Mouse (Mus musculus): Measurements from ENCODE around the gene Sypl. TPM values are rescaled to one million over a fixed set of nuclear protein-coding genes. Genes with fewer than 3 reads are reported as not detected.

Sypl gene
- polyA plus RNA-seq, 1 experiment from 2014 or later = 162 TPM

- ATAC-seq (ENCODE audit: insufficient read depth, low FRiP score, low read depth) = no peak
- Histone ChIP-seq H3K27me3 (replicated peaks) (no peaks in the 10 kb centered on the region), H3K4me2 (no peak overlapping the region), H3K9me3 (no peaks in the 10 kb centered on the region), H3K36me3 (no peaks in the 10 kb centered on the region), H3K9ac (no peak overlapping the region), H3K27ac (no peak overlapping the region), H3K4me1 (0 out of 2 replicates have a peak, but pooled peaks cover 6% of the 10 kb centered on the region), H3K4me3 (replicated peaks) (no peak overlapping the region)
- WGBS = 46% methylated on average over 3 of the region's 3 CpGs
These were observed 29.4 kb upstream of the Sypl start for GRCm38 (mm10) chr12:32924245-32924644.

DNA sequence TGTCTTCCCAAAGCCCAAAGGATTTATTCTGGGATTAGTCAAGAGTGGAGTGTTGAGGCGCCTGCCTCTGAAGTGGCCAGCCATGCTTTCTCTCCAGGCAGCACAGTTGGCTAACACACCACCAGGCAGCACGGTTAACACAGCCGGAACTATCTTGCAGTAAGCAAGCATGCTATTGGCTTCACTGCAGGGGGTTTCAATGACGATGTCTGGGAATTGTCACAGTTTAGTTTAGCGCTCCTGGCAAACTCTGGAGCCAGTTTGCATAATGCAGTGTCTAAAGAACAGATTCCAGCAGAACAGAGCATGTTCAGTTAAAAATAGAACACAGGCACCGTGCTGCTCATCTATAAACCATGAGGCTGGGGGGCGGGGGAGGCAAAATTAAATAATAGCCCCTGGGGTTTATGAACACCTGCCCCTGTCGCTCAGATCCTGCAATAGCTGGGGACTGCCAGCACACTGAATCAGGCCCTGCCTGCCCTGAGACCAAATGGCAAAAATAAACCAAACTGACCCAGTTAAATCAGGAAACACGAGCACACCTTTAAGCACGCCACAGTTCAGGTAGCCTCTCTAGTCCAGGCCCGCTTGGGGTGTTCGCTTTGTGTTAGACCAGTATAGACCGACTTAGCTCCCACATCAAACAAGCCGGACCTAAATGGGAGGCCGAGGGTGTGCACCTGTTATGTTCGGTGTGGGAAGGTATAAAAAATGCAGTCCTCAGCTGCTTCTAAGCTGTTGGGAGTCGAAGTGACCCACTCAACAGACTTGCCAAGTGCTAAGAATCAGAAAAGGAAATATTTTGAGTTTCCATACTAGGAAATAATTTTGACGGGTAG lies 27.1 kb upstream of the Sypl start:
- ATAC-seq (ENCODE audit: insufficient read depth, low FRiP score, low read depth) = peak; percentile 29; the same call in 1 of the 2 replicates
- Histone ChIP-seq H3K36me3 (no peaks in the 10 kb centered on the region), H3K4me1 (0 out of 2 replicates have a peak, but pooled peaks cover 6% of the 10 kb centered on the region), H3K4me3 (replicated peaks) (no peak overlapping the region), H3K9ac (no peak overlapping the region), H3K4me2 (no peak overlapping the region), H3K27me3 (replicated peaks) (no peaks in the 10 kb centered on the region), H3K9me3 (no peaks in the 10 kb centered on the region), H3K27ac (0 out of 2 replicates have a peak overlapping the region, but pooled peaks have one; percentile 40)
- WGBS = 55% methylated on average over 18 of the region's 18 CpGs

DNA sequence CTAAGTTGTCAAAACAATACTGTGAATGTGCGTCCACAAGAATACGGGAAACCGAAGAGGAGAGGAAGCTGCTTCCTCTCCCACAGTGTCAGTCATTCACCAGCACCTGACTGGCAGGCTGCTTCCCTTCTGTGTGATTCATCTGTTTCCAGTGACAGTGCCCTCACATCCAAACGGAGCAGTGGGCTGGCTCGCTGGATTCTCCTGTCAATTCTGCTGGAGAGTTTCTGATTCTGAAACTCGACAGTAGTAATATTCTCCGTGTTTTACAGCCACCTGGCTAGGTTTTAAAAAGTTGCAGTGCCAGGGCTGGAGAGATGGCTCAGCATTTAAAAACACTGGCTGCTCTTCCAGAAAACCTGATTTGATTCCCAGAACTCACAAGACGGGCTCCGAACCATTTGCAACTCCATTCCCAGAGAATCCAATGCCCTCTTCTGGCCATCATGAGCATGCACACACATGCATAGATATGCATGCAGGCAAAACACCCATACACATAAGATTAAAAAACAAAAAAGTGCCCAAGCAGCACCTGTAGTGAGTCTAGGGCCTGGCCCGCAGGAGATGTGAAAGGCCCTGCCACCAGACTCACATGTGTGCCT lies 26.4 kb upstream of the Sypl start:
- Histone ChIP-seq H3K4me2 (no peak overlapping the region), H3K27ac (no peak overlapping the region), H3K36me3 (no peaks in the 10 kb centered on the region), H3K4me3 (replicated peaks) (no peak overlapping the region), H3K9me3 (no peaks in the 10 kb centered on the region), H3K4me1 (0 out of 2 replicates have a peak, but pooled peaks cover 6% of the 10 kb centered on the region), H3K27me3 (replicated peaks) (no peaks in the 10 kb centered on the region), H3K9ac (no peak overlapping the region)
- 80% methylated on average over 10 of the region's 10 CpGs for WGBS
- no peak for ATAC-seq (ENCODE audit: insufficient read depth, low FRiP score, low read depth)

GRCm38 (mm10) chr12:32928180-32928579 lies 25.5 kb upstream of the Sypl start:
- Histone ChIP-seq H3K4me1 (0 out of 2 replicates have a peak, but pooled peaks cover 6% of the 10 kb centered on the region), H3K9me3 (no peaks in the 10 kb centered on the region), H3K36me3 (no peaks in the 10 kb centered on the region), H3K4me3 (replicated peaks) (no peak overlapping the region), H3K27ac (no peak overlapping the region), H3K4me2 (no peak overlapping the region), H3K9ac (no peak overlapping the region), H3K27me3 (replicated peaks) (no peaks in the 10 kb centered on the region)
- ATAC-seq (ENCODE audit: insufficient read depth, low FRiP score, low read depth) = no peak
- WGBS = 67% methylated on average over 3 of the region's 3 CpGs

- Histone ChIP-seq H3K27ac (no peak overlapping the region), H3K4me2 (no peak overlapping the region), H3K36me3 (no peaks in the 10 kb centered on the region), H3K4me1 (0 out of 2 replicates have a peak, but pooled peaks cover 6% of the 10 kb centered on the region), H3K4me3 (replicated peaks) (no peak overlapping the region), H3K9ac (no peak overlapping the region), H3K9me3 (no peaks in the 10 kb centered on the region), H3K27me3 (replicated peaks) (no peaks in the 10 kb centered on the region)
- WGBS = 74% methylated on average over 11 of the region's 11 CpGs
- ATAC-seq (ENCODE audit: insufficient read depth, low FRiP score, low read depth) = peak; percentile 68
These were observed 23.7 kb upstream of the Sypl start for GRCm38 (mm10) chr12:32929831-32930513.

DNA sequence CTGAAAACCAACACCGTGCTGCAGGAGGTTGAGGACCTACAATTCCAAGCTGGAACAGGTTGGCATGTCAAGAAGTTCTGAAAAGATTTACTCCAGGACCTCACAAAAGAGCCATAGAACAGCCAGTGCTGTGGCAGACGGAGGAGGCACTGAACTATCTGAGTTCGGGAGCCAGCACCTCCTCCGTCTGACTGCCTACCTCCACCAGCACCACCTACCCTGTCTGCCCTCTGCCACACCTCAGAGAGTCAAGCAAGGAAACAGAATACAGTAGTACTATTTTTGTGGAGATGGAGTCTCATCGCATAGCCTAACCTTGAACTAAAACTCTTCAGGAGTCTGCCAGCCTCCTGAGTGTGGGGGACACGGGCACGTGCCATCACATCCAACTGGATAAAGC lies 23.1 kb upstream of the Sypl start:
- 79% methylated on average over 7 of the region's 7 CpGs for WGBS
- no peak for ATAC-seq (ENCODE audit: insufficient read depth, low FRiP score, low read depth)
- H3K4me2 ChIP-seq = no peak overlapping the region

GRCm38 (mm10) chr12:32936246-32936946 lies 17.3 kb upstream of the Sypl start:
- 69% methylated on average over 4 of the region's 4 CpGs for WGBS
- H3K4me1 ChIP-seq = no peaks in the 10 kb centered on the region
- no peaks in the 10 kb centered on the region for H3K9me3 ChIP-seq
- H3K4me2 ChIP-seq = no peak overlapping the region
- H3K9ac ChIP-seq = no peak overlapping the region
- H3K36me3 ChIP-seq = no peaks in the 10 kb centered on the region
- H3K27me3 ChIP-seq (replicated peaks) = no peaks in the 10 kb centered on the region
- H3K4me3 ChIP-seq (replicated peaks) = no peak overlapping the region
- ATAC-seq (ENCODE audit: insufficient read depth, low FRiP score, low read depth) = no peak
- H3K27ac ChIP-seq = 0 out of 2 replicates have a peak overlapping the region, but pooled peaks have one; percentile 14

More for the DNA sequence above, 23.1 kb upstream of the Sypl start:
- Histone ChIP-seq H3K9ac (no peak overlapping the region), H3K4me3 (replicated peaks) (no peak overlapping the region), H3K9me3 (no peaks in the 10 kb centered on the region), H3K27ac (no peak overlapping the region), H3K4me1 (0 out of 2 replicates have a peak, but pooled peaks cover 6% of the 10 kb centered on the region), H3K27me3 (replicated peaks) (no peaks in the 10 kb centered on the region), H3K36me3 (no peaks in the 10 kb centered on the region)

- no peak overlapping the region for H3K4me2 ChIP-seq
- H3K9me3 ChIP-seq = no peaks in the 10 kb centered on the region
- no peak overlapping the region for H3K9ac ChIP-seq
- WGBS = 82% methylated on average over 4 of the region's 4 CpGs
- no peaks in the 10 kb centered on the region for H3K36me3 ChIP-seq
- no peak overlapping the region for H3K27ac ChIP-seq
- no peaks in the 10 kb centered on the region for H3K4me1 ChIP-seq
- H3K4me3 ChIP-seq (replicated peaks) = no peak overlapping the region
- H3K27me3 ChIP-seq (replicated peaks) = no peaks in the 10 kb centered on the region
- no peak for ATAC-seq (ENCODE audit: insufficient read depth, low FRiP score, low read depth)
These were observed 12.6 kb upstream of the Sypl start for GRCm38 (mm10) chr12:32941141-32941540.

GRCm38 (mm10) chr12:32943347-32943746 lies 10.3 kb upstream of the Sypl start:
- ATAC-seq (ENCODE audit: insufficient read depth, low FRiP score, low read depth) = no peak; the same call in 1 of the 2 replicates
- no peaks in the 10 kb centered on the region for H3K36me3 ChIP-seq
- no peaks in the 10 kb centered on the region for H3K9me3 ChIP-seq
- H3K4me1 ChIP-seq = no peaks in the 10 kb centered on the region
- no peak overlapping the region for H3K4me2 ChIP-seq
- H3K27me3 ChIP-seq (replicated peaks) = no peaks in the 10 kb centered on the region
- 57% methylated on average over 4 of the region's 4 CpGs for WGBS
- H3K4me3 ChIP-seq (replicated peaks) = no peak overlapping the region
- no peak overlapping the region for H3K9ac ChIP-seq
- H3K27ac ChIP-seq = no peak overlapping the region

GRCm38 (mm10) chr12:32943951-32944350 lies 9.7 kb upstream of the Sypl start:
- no peak for ATAC-seq (ENCODE audit: insufficient read depth, low FRiP score, low read depth)
- Histone ChIP-seq H3K27me3 (replicated peaks) (no peaks in the 10 kb centered on the region), H3K36me3 (no peaks in the 10 kb centered on the region), H3K27ac (no peak overlapping the region), H3K9ac (no peak overlapping the region), H3K4me2 (no peak overlapping the region), H3K9me3 (no peaks in the 10 kb centered on the region), H3K4me3 (replicated peaks) (no peak overlapping the region), H3K4me1 (no peaks in the 10 kb centered on the region)
- WGBS = 64% methylated on average over 3 of the region's 3 CpGs

- Histone ChIP-seq H3K27me3 (replicated peaks) (no peaks in the 10 kb centered on the region), H3K4me1 (no peaks in the 10 kb centered on the region), H3K9me3 (no peaks in the 10 kb centered on the region), H3K27ac (no peak overlapping the region), H3K9ac (no peak overlapping the region), H3K36me3 (no peaks in the 10 kb centered on the region), H3K4me3 (replicated peaks) (no peak overlapping the region), H3K4me2 (no peak overlapping the region)
- WGBS = 62% methylated on average over 8 of the region's 8 CpGs
- ATAC-seq (ENCODE audit: insufficient read depth, low FRiP score, low read depth) = no peak
These were observed 8.7 kb upstream of the Sypl start for GRCm38 (mm10) chr12:32944884-32945454.

Data from stomach, embryonic 15.5 days (tissue).